Mouse (Mus musculus) megakaryocyte, embryonic 14.5 days (primary cell): Measurements from ENCODE around the gene Pkib.

ENCODE experiments used
- FLI1 ChIP-seq: IDR thresholded peaks from 2 replicates; pipeline ENCODE4 v1.6.1; 2012; ENCODE audit warnings: low read length, inconsistent platforms, mixed read lengths
- GATA1 ChIP-seq: IDR thresholded peaks from 3 replicates; pipeline ENCODE4 v1.6.1; 2012; ENCODE audit warnings: mixed read lengths, low read length, inconsistent platforms, borderline replicate concordance

GRCm38 (mm10) chr10:57755201-57755736 is 123.5 kb downstream of the Pkib start:
- TF ChIP-seq GATA1 (no peak), FLI1 (no peak)
